Mouse (Mus musculus) thymus, postnatal 36 days (tissue): Measurements from ENCODE around the gene Esf1.
"Not testable (repeated sequence)": the region's sequence is repeated elsewhere in the genome, so short reads cannot be mapped to it uniquely, and the experiment has no call there.

Experiments used
- DNase-seq, 2 experiments: peaks; one replicate each; pipeline ENCODE4 v3.0.0; 2022; ENCODE audit warnings: mixed read lengths in 2 of 2

The Esf1 gene

GRCm38 (mm10) chr2:140170127-140170802 lies at the start of gene Esf1, which contains the start of gene Ndufaf5:
TSS of gene Esf1 (minus strand) at chr2:140170564.
TSS of gene Ndufaf5 (plus strand) at chr2:140170649.
- DNase-seq = peak; percentile 93 to 95

- no peak for DNase-seq
Observed at GRCm38 (mm10) chr2:140215965-140216364, 45.6 kb upstream of the Esf1 start.

- DNase-seq = no peak
Observed at GRCm38 (mm10) chr2:140215415-140215814, 45.1 kb upstream of the Esf1 start.

GRCm38 (mm10) chr2:140214519-140215027 lies 44.2 kb upstream of the Esf1 start:
- DNase-seq = no peak

DNA sequence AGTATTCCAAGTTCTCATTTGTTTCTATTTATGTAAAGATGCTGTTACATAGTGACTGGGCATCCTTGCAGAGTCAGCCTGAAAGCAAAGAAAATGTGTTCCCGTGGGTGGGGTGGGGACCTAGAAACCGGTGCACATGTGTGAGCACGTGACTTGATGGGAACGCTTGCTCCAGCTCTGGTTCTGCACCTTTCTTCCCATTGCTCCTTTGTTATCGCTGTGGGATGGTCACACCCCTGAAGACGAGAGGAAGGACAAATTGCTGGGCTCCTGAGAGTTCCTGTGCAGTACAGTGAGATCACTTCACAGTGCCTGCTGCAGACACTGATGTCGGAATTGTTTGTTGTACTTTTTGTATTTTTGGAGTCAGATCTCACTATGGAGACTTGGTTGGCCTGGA lies 33.4 kb upstream of the Esf1 start:
- no peak for DNase-seq

- no peak for DNase-seq
Observed at GRCm38 (mm10) chr2:140202573-140202972, 32.2 kb upstream of the Esf1 start.

DNA sequence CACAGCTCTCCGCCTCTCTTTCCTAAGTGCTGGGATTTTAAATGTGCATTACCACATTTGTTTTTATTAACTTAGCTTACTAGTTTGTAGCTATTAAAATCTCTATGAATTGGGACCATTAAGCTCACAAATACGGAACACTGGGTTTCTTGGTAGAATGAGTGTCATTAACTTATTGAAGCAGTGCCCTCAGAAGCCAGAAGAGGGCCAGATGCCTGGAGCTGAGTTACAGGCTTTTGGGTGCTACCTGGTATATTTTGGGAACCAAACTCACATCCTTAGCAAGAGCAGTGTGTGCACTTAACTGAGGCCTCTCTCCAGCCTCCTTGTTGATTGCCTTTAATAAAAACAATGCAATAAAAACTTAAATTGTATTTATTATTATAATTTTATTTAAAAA lies 30.3 kb upstream of the Esf1 start:
- no peak for DNase-seq

GRCm38 (mm10) chr2:140185685-140186210 lies 15.4 kb upstream of the Esf1 start:
- DNase-seq = not testable (repeated sequence)

- no peak for DNase-seq
Observed at GRCm38 (mm10) chr2:140170803-140171553, 614 bp upstream of the Esf1 start.

DNA sequence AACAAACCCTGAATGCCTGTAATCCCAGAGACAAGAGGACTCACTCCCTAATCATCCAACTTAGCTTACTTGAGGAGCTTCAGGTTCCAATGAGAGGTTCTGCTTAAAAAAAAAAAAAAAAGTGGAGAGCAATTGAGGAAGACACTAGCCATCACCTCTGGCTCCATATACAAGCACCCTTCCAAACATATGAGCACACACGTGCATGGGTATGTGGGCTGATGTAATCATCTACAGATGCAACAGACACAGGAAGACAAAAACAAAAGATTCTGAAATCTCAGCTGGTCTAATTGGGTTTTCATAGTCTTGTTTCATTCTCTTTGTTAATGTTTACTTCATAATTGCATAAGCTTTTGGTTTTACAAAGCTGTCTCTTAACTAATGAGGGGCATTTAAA lies 1.3 kb downstream of the Esf1 start:
- no peak for DNase-seq

GRCm38 (mm10) chr2:140163351-140163854 lies 7.0 kb downstream of the Esf1 start:
- DNase-seq = no peak

DNA sequence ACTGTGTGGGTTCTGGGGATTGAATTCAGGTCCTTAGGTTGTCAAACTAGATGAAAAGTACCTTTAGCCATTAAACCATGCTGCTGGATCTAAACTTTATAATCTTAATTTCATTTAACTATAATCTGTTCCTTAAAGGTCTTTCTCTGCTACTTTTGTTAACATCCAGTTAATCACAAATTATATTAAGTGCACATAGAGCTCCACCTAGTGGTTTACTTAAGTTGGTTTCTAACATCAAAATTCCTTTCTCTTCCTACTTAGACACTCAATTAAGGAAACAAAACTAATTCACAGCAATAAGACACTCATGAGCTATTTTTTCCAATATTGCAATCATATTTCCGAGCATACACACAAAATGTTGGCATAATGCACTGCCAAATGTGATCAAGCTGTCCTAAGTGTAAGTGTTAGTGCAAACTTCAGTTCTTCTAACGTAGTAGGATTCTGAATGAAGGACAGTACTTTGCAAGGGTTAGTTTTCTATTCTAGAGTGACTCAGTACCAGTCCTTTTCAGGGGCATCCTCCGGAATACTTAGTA lies 11.1 kb downstream of the Esf1 start:
- DNase-seq = no peak

- not testable (repeated sequence) for DNase-seq
Observed at GRCm38 (mm10) chr2:140151743-140152142, 18.6 kb downstream of the Esf1 start, which contains the start of gene Gm17374. TSS of gene Gm17374 (plus strand) at chr2:140152043.

- peak in 1 of 2 experiments; percentile 7 for DNase-seq
Observed at GRCm38 (mm10) chr2:140125516-140125915, 44.8 kb downstream of the Esf1 start.

- no peak for DNase-seq
Observed at GRCm38 (mm10) chr2:140113851-140114250, 56.5 kb downstream of the Esf1 start.

- no peak for DNase-seq
Observed at GRCm38 (mm10) chr2:140108945-140109344, 61.4 kb downstream of the Esf1 start.

- DNase-seq = no peak
Observed at GRCm38 (mm10) chr2:140107641-140108040, 62.7 kb downstream of the Esf1 start.

DNA sequence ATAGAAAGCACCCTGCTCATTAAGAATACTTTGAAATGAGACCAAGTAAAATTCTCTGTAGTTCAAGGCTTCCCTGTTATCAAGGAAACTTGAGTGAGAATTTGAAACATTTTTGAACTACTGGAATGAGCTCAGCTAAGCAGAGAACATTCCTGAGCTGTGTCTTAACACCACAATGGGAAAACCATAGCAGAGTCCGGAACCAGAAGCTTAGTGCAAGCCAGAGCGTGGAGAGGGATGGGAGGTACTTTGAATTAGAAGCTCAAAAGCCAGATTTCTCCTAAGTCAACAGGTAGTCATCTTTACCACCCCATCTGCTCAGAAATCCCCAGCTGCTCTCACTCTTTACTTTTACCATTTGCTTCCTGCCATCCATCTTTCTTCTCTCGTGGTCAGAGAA lies 65.4 kb downstream of the Esf1 start:
- no peak for DNase-seq

GRCm38 (mm10) chr2:140100551-140101474 lies 69.6 kb downstream of the Esf1 start:
- no peak for DNase-seq

DNA sequence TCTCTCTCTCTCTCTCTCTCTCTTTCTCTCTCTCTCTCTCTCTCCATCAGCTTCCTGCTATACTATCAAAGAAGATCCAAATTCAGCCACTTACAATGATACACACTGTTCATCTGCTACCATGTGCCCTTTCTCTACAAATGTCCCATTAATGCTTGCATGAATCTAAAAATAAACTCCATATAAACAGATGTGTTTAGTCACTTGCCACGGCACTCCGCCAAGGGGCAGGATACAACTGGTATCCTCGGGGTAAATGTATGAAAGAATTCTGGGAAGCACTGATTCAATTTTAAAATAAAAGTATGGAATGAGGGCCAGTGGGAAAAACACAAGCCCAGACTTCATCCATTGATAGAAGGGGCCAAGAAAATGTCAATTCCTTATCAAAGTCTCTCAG lies 70.4 kb downstream of the Esf1 start:
- no peak for DNase-seq

DNA sequence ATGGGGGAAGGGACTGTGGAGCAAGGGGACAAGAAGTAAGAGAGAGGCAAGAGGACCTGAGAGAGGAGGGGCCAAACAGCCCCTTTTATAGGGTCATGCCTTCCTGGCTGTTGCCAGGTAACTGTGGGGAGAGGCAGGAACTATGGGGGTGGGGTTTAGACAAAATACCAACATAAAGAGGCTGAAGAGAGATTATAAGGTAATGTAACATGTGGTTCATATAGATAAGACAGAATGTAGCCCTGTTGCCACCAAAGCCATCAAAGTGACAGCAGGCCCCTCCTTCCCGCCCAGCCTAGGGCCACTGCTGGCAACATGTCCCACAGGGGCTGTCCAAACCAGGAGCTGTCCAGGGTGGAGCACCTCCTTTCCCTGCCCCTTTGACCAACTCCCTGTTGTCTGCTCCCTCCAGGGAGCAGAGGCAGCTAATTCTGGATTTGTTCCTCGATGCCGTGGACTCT lies 73.2 kb downstream of the Esf1 start:
- DNase-seq = no peak

GRCm38 (mm10) chr2:140096034-140096433 lies 74.3 kb downstream of the Esf1 start:
- DNase-seq = no peak
